Mouse (Mus musculus) midbrain, embryonic 12.5 days (tissue): ENCODE measurements at regions not wholly inside any gene's neighbourhood (a gene's known extent, or its start where the extent isn't known, plus 50 kb on each side); places are given as distances from the start of the nearest gene placed in this dataset.

Source experiments
- ATAC-seq: fragments of 200-750 bp; cut with Nextera tagmentation; 2 replicates; pipeline ENCODE4 v1.8.0; 2017; ENCODE audit warnings: low read depth, moderate TSS enrichment, moderate library complexity; ENCODE audit not compliant: low FRiP score
- H3K27ac ChIP-seq: fragments of 300-500 bp; sonication (generic); replicated peaks from 2 replicates; pipeline ENCODE4 v1.5.1; 2016; ENCODE audit warnings: mild to moderate bottlenecking
- H3K27me3 ChIP-seq: fragments of 300-500 bp; sonication (generic); 2 replicates; pipeline ENCODE4 v1.6.1; 2016; ENCODE audit warnings: mild to moderate bottlenecking
- H3K36me3 ChIP-seq: fragments of 300-500 bp; sonication (generic); 2 replicates; pipeline ENCODE4 v1.6.1; 2016
- H3K4me1 ChIP-seq: fragments of 300-500 bp; sonication (generic); 2 replicates; pipeline ENCODE4 v1.6.1; 2016
- H3K4me2 ChIP-seq: fragments of 300-500 bp; sonication (generic); replicated peaks from 2 replicates; pipeline ENCODE4 v1.6.1; 2016; ENCODE audit warnings: mild to moderate bottlenecking, moderate library complexity
- H3K4me3 ChIP-seq: fragments of 300-500 bp; sonication (generic); 2 replicates; pipeline ENCODE4 v1.5.1; 2016; ENCODE audit warnings: mild to moderate bottlenecking
- H3K9ac ChIP-seq: fragments of 300-500 bp; sonication (generic); replicated peaks from 2 replicates; pipeline ENCODE4 v1.6.1; 2016; ENCODE audit warnings: mild to moderate bottlenecking, moderate library complexity
- H3K9me3 ChIP-seq: fragments of 300-500 bp; sonication (generic); 2 replicates; pipeline ENCODE4 v1.6.1; 2016; ENCODE audit warnings: mild to moderate bottlenecking
- WGBS: fragments of 180-500 bp; shearing (Covaris S2); methylation state at CpG from one replicate; pipeline ENCODE4 v1.1.7; 2016; 5-methylcytosine and 5-hydroxymethylcytosine counted together

GRCm38 (mm10) chr17:14516097-14516496 lies 177.9 kb downstream of the Thbs2 start:
- H3K27me3 ChIP-seq, result no peaks in the 10 kb centered on the region
- no peak overlapping the region for H3K27ac ChIP-seq
- no peak; the same call in 1 of the 2 replicates for ATAC-seq
- no peak overlapping the region for H3K4me3 ChIP-seq
- WGBS, result 32% methylated on average over 8 of the region's 8 CpGs
- no peaks in the 10 kb centered on the region for H3K9me3 ChIP-seq
- no peak overlapping the region for H3K9ac ChIP-seq
- no peaks in the 10 kb centered on the region for H3K36me3 ChIP-seq
- H3K4me1 ChIP-seq, result no peaks in the 10 kb centered on the region
- no peak overlapping the region for H3K4me2 ChIP-seq

DNA sequence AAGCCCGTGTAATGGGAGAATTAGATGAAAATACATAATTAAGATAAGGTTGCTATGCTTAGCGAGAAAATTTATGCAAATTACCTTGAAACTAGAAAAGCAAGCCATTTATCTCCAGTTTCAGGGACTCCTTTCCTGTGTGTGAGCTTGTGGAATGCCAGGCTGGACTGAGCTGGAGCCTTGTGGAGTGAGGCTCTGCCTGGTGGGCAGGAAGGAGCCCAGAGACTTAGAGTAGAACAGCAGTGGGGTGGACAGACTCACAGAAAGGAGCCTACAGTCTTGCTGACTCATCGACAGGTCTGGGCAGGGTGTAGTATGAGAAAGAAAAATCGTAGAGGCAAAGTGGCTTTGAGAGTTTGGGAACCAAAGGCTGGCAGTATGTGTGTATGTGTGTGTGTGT lies 180.6 kb downstream of the Thbs2 start:
- no peaks in the 10 kb centered on the region for H3K36me3 ChIP-seq
- H3K4me1 ChIP-seq, result no peaks in the 10 kb centered on the region
- H3K9me3 ChIP-seq, result no peaks in the 10 kb centered on the region
- no peak overlapping the region for H3K4me3 ChIP-seq
- 86% methylated on average over 4 of the region's 4 CpGs for WGBS
- H3K9ac ChIP-seq, result no peak overlapping the region
- no peak overlapping the region for H3K27ac ChIP-seq
- H3K27me3 ChIP-seq, result no peaks in the 10 kb centered on the region
- H3K4me2 ChIP-seq, result no peak overlapping the region
- ATAC-seq, result no peak

DNA sequence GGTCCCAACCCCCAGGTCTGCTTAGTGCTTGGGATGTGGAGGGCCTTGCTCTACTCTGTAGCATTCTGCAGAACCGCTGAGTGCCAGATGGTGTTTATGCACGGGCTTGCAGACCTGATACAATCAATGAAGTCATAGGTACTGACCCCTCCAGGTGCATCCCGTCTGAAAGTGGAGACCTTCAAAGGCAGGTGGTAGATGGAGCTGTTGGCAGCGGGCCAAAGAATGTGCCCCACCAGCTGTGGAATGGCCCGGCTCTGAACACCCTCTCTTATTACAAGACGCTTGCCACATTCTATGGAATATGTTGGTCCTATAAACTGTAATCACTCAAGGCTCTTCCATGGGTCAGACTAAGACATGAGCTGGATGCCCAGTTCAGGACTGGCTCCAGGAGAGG lies 183.5 kb downstream of the Thbs2 start:
- Histone ChIP-seq H3K4me3 (no peak overlapping the region), H3K27ac (no peak overlapping the region), H3K9ac (no peak overlapping the region), H3K36me3 (no peaks in the 10 kb centered on the region), H3K27me3 (no peaks in the 10 kb centered on the region), H3K4me1 (no peaks in the 10 kb centered on the region), H3K9me3 (no peaks in the 10 kb centered on the region), H3K4me2 (no peak overlapping the region)
- 74% methylated on average over 6 of the region's 6 CpGs for WGBS
- ATAC-seq, result no peak

DNA sequence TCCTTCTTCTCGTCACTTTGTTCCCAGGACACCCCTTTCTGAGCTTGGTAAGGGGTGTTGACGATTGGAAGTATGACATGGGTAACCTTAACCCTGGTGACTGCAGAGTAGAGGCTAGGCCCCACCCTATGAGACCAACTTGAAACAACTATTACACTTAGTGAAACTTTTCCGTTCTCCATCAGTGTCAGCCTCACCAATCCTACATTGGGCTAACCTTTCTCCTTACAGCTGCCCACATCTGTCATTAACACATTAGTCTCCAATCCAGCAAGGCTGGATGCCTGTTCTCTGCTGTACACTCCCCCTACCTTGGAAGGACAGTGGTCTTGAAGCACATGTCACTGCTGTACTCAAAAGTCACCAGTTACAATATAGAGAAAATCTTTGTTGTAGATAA lies 186.9 kb downstream of the Thbs2 start:
- Histone ChIP-seq H3K4me2 (no peak overlapping the region), H3K36me3 (no peaks in the 10 kb centered on the region), H3K4me3 (no peak overlapping the region), H3K9me3 (no peaks in the 10 kb centered on the region), H3K27me3 (no peaks in the 10 kb centered on the region), H3K9ac (no peak overlapping the region), H3K27ac (no peak overlapping the region), H3K4me1 (no peaks in the 10 kb centered on the region)
- WGBS, result 84% methylated on average over 3 of the region's 3 CpGs
- ATAC-seq, result no peak

- Histone ChIP-seq H3K27me3 (no peaks in the 10 kb centered on the region), H3K4me1 (no peaks in the 10 kb centered on the region), H3K36me3 (no peaks in the 10 kb centered on the region), H3K9ac (no peak overlapping the region), H3K4me2 (no peak overlapping the region), H3K27ac (no peak overlapping the region), H3K4me3 (no peak overlapping the region), H3K9me3 (no peaks in the 10 kb centered on the region)
- ATAC-seq, result no peak
Measured at GRCm38 (mm10) chr17:14506123-14506522, 187.9 kb downstream of the Thbs2 start.

DNA sequence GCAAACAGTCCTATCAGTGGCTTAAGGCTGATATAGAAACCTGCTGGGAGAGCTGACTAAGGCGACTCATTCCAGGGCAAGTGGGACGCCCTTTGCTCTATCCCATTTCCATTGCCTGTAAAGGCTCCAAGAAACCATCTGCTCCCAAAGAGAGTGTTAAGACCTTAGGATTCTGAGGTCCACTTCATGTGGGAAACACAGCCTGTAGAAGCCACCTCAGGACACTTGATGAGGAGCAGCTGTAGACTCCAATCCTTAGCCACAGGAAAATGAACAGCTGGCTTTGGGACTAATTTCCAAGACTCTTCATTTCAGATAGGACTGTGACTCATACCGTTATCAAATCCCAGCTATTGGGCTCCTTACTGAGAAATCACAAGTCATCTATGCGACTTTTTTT lies 188.6 kb downstream of the Thbs2 start:
- no peak overlapping the region for H3K4me3 ChIP-seq
- H3K27me3 ChIP-seq, result no peaks in the 10 kb centered on the region
- no peak overlapping the region for H3K9ac ChIP-seq
- no peak for ATAC-seq
- H3K27ac ChIP-seq, result no peak overlapping the region
- H3K36me3 ChIP-seq, result no peaks in the 10 kb centered on the region
- H3K4me1 ChIP-seq, result no peaks in the 10 kb centered on the region
- no peak overlapping the region for H3K4me2 ChIP-seq
- 85% methylated on average over 4 of the region's 4 CpGs for WGBS
- H3K9me3 ChIP-seq, result no peaks in the 10 kb centered on the region

GRCm38 (mm10) chr17:14503670-14504069 lies 190.4 kb downstream of the Thbs2 start:
- Histone ChIP-seq H3K27ac (no peak overlapping the region), H3K4me2 (no peak overlapping the region), H3K4me3 (no peak overlapping the region), H3K36me3 (no peaks in the 10 kb centered on the region), H3K4me1 (no peaks in the 10 kb centered on the region), H3K9ac (no peak overlapping the region), H3K27me3 (no peaks in the 10 kb centered on the region), H3K9me3 (no peaks in the 10 kb centered on the region)
- 81% methylated on average over 1 of the region's 1 CpGs for WGBS
- no peak for ATAC-seq

GRCm38 (mm10) chr17:14501341-14501740 lies 192.7 kb downstream of the Thbs2 start:
- Histone ChIP-seq H3K4me3 (no peak overlapping the region), H3K4me2 (no peak overlapping the region), H3K9ac (no peak overlapping the region), H3K9me3 (no peaks in the 10 kb centered on the region), H3K27me3 (no peaks in the 10 kb centered on the region), H3K4me1 (no peaks in the 10 kb centered on the region), H3K27ac (no peak overlapping the region), H3K36me3 (no peaks in the 10 kb centered on the region)
- no peak for ATAC-seq
- WGBS, result 80% methylated on average over 2 of the region's 2 CpGs

- peak; percentile 56 for ATAC-seq
- H3K9ac ChIP-seq, result no peak overlapping the region
- 74% methylated on average over 15 of the region's 15 CpGs for WGBS
Measured at GRCm38 (mm10) chr17:14497086-14497485, 196.9 kb downstream of the Thbs2 start.

DNA sequence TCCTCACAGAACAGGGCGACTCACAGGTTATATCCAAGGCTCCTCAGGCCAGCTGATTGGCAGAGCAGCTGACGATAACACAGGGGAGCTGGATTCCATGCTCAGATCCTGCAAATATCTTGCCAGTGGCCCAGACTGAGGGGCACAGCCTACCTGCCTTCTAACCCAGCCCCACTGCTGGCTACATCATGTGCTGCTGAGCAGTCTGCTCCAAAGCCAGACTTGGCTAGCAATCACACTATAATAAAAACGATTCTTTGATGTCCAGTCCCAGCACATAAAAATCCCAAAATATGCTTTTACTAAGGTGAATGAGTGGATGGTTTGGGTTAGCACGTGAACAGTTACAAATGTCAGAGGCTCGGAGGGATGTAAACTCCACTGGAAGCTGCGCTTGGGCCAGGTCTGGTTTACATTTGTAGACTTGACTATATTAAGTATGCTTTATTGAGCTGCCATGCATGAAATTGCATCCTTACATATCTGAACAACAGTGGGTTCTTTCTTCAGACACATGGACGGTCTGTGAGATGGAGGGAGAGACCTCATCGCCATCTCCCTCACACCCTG lies 200.2 kb downstream of the Thbs2 start:
- H3K4me3 ChIP-seq, result no peak overlapping the region
- no peak overlapping the region for H3K9ac ChIP-seq
- H3K9me3 ChIP-seq, result no peaks in the 10 kb centered on the region
- WGBS, result 78% methylated on average over 8 of the region's 8 CpGs
- ATAC-seq, result no peak
- H3K36me3 ChIP-seq, result no peaks in the 10 kb centered on the region
- no peak overlapping the region for H3K27ac ChIP-seq
- H3K4me2 ChIP-seq, result no peak overlapping the region
- peaks cover 4% of the 10 kb centered on the region; the same call in 1 of the 2 replicates for H3K4me1 ChIP-seq
- H3K27me3 ChIP-seq, result no peaks in the 10 kb centered on the region; the same call in 1 of the 2 replicates

More at GRCm38 (mm10) chr17:14497086-14497485, 196.9 kb downstream of the Thbs2 start:
- H3K4me2 ChIP-seq, result no peak overlapping the region
- no peak overlapping the region for H3K4me3 ChIP-seq
- H3K36me3 ChIP-seq, result no peaks in the 10 kb centered on the region
- H3K9me3 ChIP-seq, result no peaks in the 10 kb centered on the region
- peaks cover 4% of the 10 kb centered on the region; the same call in 1 of the 2 replicates for H3K4me1 ChIP-seq
- H3K27ac ChIP-seq, result no peak overlapping the region
- H3K27me3 ChIP-seq, result no peaks in the 10 kb centered on the region; the same call in 1 of the 2 replicates

DNA sequence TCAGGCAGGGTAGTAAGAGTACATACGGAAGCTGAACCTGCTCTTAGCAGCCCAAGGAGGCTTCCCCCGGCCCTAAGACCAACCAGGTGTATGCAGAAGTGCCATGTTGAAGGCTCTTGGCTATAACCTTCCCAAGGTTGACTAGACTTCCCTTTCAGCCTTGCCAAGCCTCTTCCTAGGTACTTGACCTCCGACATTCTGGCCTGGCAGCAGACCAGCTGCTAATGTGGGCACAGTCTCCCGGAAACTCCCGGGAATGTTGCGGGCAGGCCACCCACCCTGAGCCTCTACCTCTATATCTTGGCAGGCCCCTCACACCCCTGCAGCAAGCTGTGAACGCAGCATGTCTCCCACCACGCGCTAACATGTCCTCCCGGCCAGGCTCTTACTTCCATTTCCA lies 201.1 kb downstream of the Thbs2 start:
- Histone ChIP-seq H3K4me2 (no peak overlapping the region), H3K9me3 (no peaks in the 10 kb centered on the region), H3K9ac (no peak overlapping the region), H3K36me3 (no peaks in the 10 kb centered on the region), H3K4me1 (peaks cover 4% of the 10 kb centered on the region; the same call in 1 of the 2 replicates), H3K4me3 (no peak overlapping the region), H3K27me3 (no peaks in the 10 kb centered on the region; the same call in 1 of the 2 replicates), H3K27ac (no peak overlapping the region)
- 88% methylated on average over 10 of the region's 10 CpGs for WGBS
- ATAC-seq, result no peak

GRCm38 (mm10) chr17:14481746-14482145 lies 202.4 kb downstream of the Smoc2 start:
- H3K27ac ChIP-seq, result no peak overlapping the region
- H3K9ac ChIP-seq, result no peak overlapping the region
- no peaks in the 10 kb centered on the region; the same call in 1 of the 2 replicates for H3K27me3 ChIP-seq
- no peaks in the 10 kb centered on the region for H3K36me3 ChIP-seq
- H3K9me3 ChIP-seq, result no peaks in the 10 kb centered on the region
- 0 out of 2 replicates have a peak, but pooled peaks cover under 1% of the 10 kb centered on the region for H3K4me1 ChIP-seq
- H3K4me3 ChIP-seq, result no peak overlapping the region
- WGBS, result 71% methylated on average over 6 of the region's 6 CpGs
- H3K4me2 ChIP-seq, result no peak overlapping the region
- ATAC-seq, result no peak

GRCm38 (mm10) chr17:14478938-14479505 lies 199.7 kb downstream of the Smoc2 start:
- Histone ChIP-seq H3K4me3 (no peak overlapping the region), H3K36me3 (no peaks in the 10 kb centered on the region), H3K27me3 (no peaks in the 10 kb centered on the region; the same call in none of the 2 replicates), H3K27ac (no peak overlapping the region), H3K4me2 (no peak overlapping the region), H3K9me3 (no peaks in the 10 kb centered on the region), H3K4me1 (0 out of 2 replicates have a peak, but pooled peaks cover 9% of the 10 kb centered on the region), H3K9ac (no peak overlapping the region)
- no peak for ATAC-seq
- 87% methylated on average over 10 of the region's 10 CpGs for WGBS
